Mouse (Mus musculus): ENCODE results near the gene Cdh22.
A peak's percentile ranks its signal among the peaks of the same experiment; 100 is the strongest.

Gene Cdh22

GRCm38 (mm10) chr2:165157900-165158299 lies 76.8 kb downstream of the Cdh22 start:
- no peak for DNase-seq (ENCODE audit: low spot score in 2 of 2)

GRCm38 (mm10) chr2:165153006-165153405 lies 81.6 kb downstream of the Cdh22 start:
- no peak for DNase-seq (ENCODE audit: low spot score in 2 of 2)

- no peak for DNase-seq (ENCODE audit: low spot score in 2 of 2)
Observed at GRCm38 (mm10) chr2:165149741-165150140, 84.9 kb downstream of the Cdh22 start.

GRCm38 (mm10) chr2:165145821-165146220 lies 88.8 kb downstream of the Cdh22 start:
- DNase-seq (ENCODE audit: low spot score in 2 of 2), result no peak

GRCm38 (mm10) chr2:165143487-165143886 lies 91.2 kb downstream of the Cdh22 start:
- DNase-seq (ENCODE audit: low spot score in 2 of 2), result no peak

GRCm38 (mm10) chr2:165136049-165136448 lies 98.6 kb downstream of the Cdh22 start:
- peak in 1 of 2 experiments; percentile 31 for DNase-seq (ENCODE audit: low spot score in 2 of 2)

- DNase-seq (ENCODE audit: low spot score in 2 of 2), result no peak
Observed at GRCm38 (mm10) chr2:165133566-165133965, 101.1 kb downstream of the Cdh22 start.

- DNase-seq (ENCODE audit: low spot score in 2 of 2), result no peak
Observed at GRCm38 (mm10) chr2:165131428-165131827, 103.2 kb downstream of the Cdh22 start.

GRCm38 (mm10) chr2:165129189-165129588 lies 105.5 kb downstream of the Cdh22 start:
- no peak for DNase-seq (ENCODE audit: low spot score in 2 of 2)

- no peak for DNase-seq (ENCODE audit: low spot score in 2 of 2)
Observed at GRCm38 (mm10) chr2:165126896-165127562, 107.6 kb downstream of the Cdh22 start.

GRCm38 (mm10) chr2:165121206-165121840 lies 113.3 kb downstream of the Cdh22 start:
- DNase-seq (ENCODE audit: low spot score in 2 of 2), result peak in 1 of 2 experiments; percentile 23

- no peak for DNase-seq (ENCODE audit: low spot score in 2 of 2)
Observed at GRCm38 (mm10) chr2:165120765-165121164, 113.9 kb downstream of the Cdh22 start.

GRCm38 (mm10) chr2:165113733-165114132 lies 120.9 kb downstream of the Cdh22 start:
- DNase-seq (ENCODE audit: low spot score in 2 of 2), result no peak

GRCm38 (mm10) chr2:165112149-165112548 lies 122.5 kb downstream of the Cdh22 start:
- DNase-seq (ENCODE audit: low spot score in 2 of 2), result peak; percentile 68 to 90

- DNase-seq (ENCODE audit: low spot score in 2 of 2), result no peak
Observed at GRCm38 (mm10) chr2:165106585-165106984, 128.1 kb downstream of the Cdh22 start.

GRCm38 (mm10) chr2:165105513-165106079 lies 129.1 kb downstream of the Cdh22 start:
- no peak for DNase-seq (ENCODE audit: low spot score in 2 of 2)

- no peak for DNase-seq (ENCODE audit: low spot score in 2 of 2)
Observed at GRCm38 (mm10) chr2:165102920-165103319, 131.7 kb downstream of the Cdh22 start.

- DNase-seq (ENCODE audit: low spot score in 2 of 2), result no peak
Observed at GRCm38 (mm10) chr2:165100749-165101148, 133.9 kb downstream of the Cdh22 start.

- DNase-seq (ENCODE audit: low spot score in 2 of 2), result no peak
Observed at GRCm38 (mm10) chr2:165098861-165099260, 135.8 kb downstream of the Cdh22 start.

GRCm38 (mm10) chr2:165096367-165096766 lies 138.3 kb downstream of the Cdh22 start:
- peak in 1 of 2 experiments; percentile 57 for DNase-seq (ENCODE audit: low spot score in 2 of 2)

GRCm38 (mm10) chr2:165092393-165092792 lies 142.3 kb downstream of the Cdh22 start:
- no peak for DNase-seq (ENCODE audit: low spot score in 2 of 2)

GRCm38 (mm10) chr2:165091433-165091965 lies 143.2 kb downstream of the Cdh22 start:
- no peak for DNase-seq (ENCODE audit: low spot score in 2 of 2)

- no peak for DNase-seq (ENCODE audit: low spot score in 2 of 2)
Observed at GRCm38 (mm10) chr2:165090650-165091049, 144.0 kb downstream of the Cdh22 start, which contains the start of gene 1700025C18Rik. TSS of gene 1700025C18Rik (minus strand) at chr2:165090750.
